Mouse (Mus musculus) limb, embryonic 11.5 days (tissue): ENCODE data around the gene Lrrc73. TPM values are rescaled to one million over a fixed set of nuclear protein-coding genes. Genes with fewer than 3 reads are reported as not detected.

Experiments
- ATAC-seq: fragments of 200-750 bp; cut with Nextera tagmentation; 2 replicates; pipeline ENCODE4 v1.8.0; 2017; ENCODE audit warnings: low read depth; ENCODE audit not compliant: insufficient number of reproducible peaks, low FRiP score, low TSS enrichment
- DNase-seq: peaks from one replicate; pipeline ENCODE4 v3.0.0-alpha.2; 2015; ENCODE audit warnings: low spot score
- H3K27ac ChIP-seq: fragments of 300-500 bp; sonication (generic); replicated peaks from 2 replicates; pipeline ENCODE4 v1.5.1; 2014; ENCODE audit warnings: low read depth, mild to moderate bottlenecking, low read length
- H3K27me3 ChIP-seq: fragments of 300-500 bp; sonication (generic); 2 replicates; pipeline ENCODE4 v1.6.1; 2014; ENCODE audit warnings: mild to moderate bottlenecking, low read length, mixed read lengths; ENCODE audit not compliant: control insufficient read depth, insufficient read depth
- H3K36me3 ChIP-seq: fragments of 300-500 bp; sonication (generic); 2 replicates; pipeline ENCODE4 v1.6.1; 2014; ENCODE audit warnings: mild to moderate bottlenecking, low read length, moderate library complexity, mixed read lengths; ENCODE audit not compliant: control insufficient read depth, insufficient read depth
- H3K4me1 ChIP-seq: fragments of 300-500 bp; sonication (generic); 2 replicates; pipeline ENCODE4 v1.6.1; 2014; ENCODE audit warnings: low read length, mixed read lengths; ENCODE audit not compliant: control insufficient read depth, insufficient read depth
- H3K4me2 ChIP-seq: fragments of 300-500 bp; sonication (generic); 2 replicates; pipeline ENCODE4 v1.6.1; 2014; ENCODE audit warnings: low read depth, mild to moderate bottlenecking, moderate library complexity; ENCODE audit not compliant: severe bottlenecking
- H3K4me3 ChIP-seq: fragments of 300-500 bp; sonication (generic); 2 replicates; pipeline ENCODE4 v1.5.1; 2014; ENCODE audit warnings: low read depth, low read length
- H3K9ac ChIP-seq: fragments of 300-500 bp; sonication (generic); 2 replicates; pipeline ENCODE4 v1.6.1; 2014; ENCODE audit warnings: mild to moderate bottlenecking, low read length
- H3K9me3 ChIP-seq: fragments of 300-500 bp; sonication (generic); 2 replicates; pipeline ENCODE4 v1.6.1; 2016; ENCODE audit warnings: low read length; ENCODE audit not compliant: control insufficient read depth
- WGBS: fragments of 180-500 bp; shearing (Covaris S2); extraction: QIAGEN DNeasy Blood & Tissue Kit; methylation state at CpG from one replicate; pipeline ENCODE4 v1.1.7; 2014; 5-methylcytosine and 5-hydroxymethylcytosine counted together
- polyA plus RNA-seq: library from polyadenylated mRNA; unstranded; fragments of >200 nt; fragmentation: Nextera tagmentation; extraction: Ambion mirVana; gene quantifications from 2 replicates; pipeline ENCODE4 v1.2.1, GENCODE M21; 2014

The Lrrc73 gene
- polyA plus RNA-seq, 1 experiment from 2014 or later: 0.69 TPM

DNA sequence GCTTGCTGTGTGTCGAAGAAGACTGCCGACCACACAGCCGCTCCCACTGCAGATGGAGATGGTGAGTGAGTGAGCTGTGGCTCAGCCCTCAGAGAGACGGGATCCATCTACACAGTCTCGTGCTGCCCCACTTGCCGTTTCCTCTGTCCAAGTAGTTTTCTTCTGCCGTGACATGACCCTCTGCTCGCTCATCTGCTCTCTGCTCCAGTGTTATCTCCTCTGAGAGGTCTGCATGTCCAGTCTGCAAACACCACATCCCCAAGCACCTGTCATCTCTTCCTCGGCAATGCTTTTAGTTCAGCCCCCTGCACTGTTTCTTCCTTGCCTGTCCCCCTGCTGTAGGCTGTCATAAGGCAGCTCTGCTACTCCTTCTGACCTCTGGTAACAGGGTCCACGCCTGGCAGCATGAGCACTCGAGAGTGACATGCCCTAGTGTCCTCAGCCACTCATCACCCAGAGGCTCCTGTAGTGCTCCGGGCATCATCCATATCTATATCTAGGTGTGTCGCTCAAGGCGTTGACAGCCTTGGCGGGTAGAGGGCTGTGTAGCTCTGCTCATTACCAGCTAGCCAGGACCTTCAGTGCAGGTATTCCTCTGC lies 13.7 kb upstream of the Lrrc73 start:
- Histone ChIP-seq H3K4me1 (no peaks in the 10 kb centered on the region), H3K27ac (no peak overlapping the region), H3K9me3 (no peaks in the 10 kb centered on the region; the same call in 1 of the 2 replicates), H3K36me3 (peaks cover 59% of the 10 kb centered on the region), H3K9ac (no peak overlapping the region), H3K4me2 (no peak overlapping the region), H3K4me3 (no peak overlapping the region), H3K27me3 (no peaks in the 10 kb centered on the region)
- no peak; the same call in 1 of the 2 replicates for ATAC-seq
- DNase-seq: no peak
- 91% methylated on average over 15 of the region's 15 CpGs for WGBS

DNA sequence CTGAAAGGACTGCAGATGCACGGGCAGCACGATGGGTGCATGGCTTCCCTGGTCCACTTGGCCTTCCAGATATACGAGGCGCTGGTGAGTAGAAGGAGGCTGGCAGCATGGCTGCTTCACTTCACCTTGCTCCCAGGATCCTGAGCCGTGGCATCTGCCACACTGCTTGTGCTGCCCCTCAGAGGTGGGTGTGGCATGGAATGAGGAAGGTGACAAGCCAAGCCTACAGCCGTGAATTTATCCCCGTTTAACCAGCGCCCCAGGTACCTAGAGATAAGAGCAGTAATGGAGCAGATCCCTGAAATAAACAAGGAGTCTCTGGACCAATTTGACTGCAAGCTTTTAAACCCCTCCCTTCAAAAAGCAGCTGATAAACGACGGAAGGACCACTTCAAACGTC lies 11.9 kb upstream of the Lrrc73 start:
- DNase-seq (no peak), ATAC-seq (no peak)
- Histone ChIP-seq H3K4me1 (no peaks in the 10 kb centered on the region), H3K4me2 (no peak overlapping the region), H3K27me3 (no peaks in the 10 kb centered on the region), H3K27ac (no peak overlapping the region), H3K4me3 (no peak overlapping the region), H3K9me3 (no peaks in the 10 kb centered on the region; the same call in 1 of the 2 replicates), H3K36me3 (peaks cover 71% of the 10 kb centered on the region), H3K9ac (no peak overlapping the region)
- WGBS: 78% methylated on average over 11 of the region's 11 CpGs

DNA sequence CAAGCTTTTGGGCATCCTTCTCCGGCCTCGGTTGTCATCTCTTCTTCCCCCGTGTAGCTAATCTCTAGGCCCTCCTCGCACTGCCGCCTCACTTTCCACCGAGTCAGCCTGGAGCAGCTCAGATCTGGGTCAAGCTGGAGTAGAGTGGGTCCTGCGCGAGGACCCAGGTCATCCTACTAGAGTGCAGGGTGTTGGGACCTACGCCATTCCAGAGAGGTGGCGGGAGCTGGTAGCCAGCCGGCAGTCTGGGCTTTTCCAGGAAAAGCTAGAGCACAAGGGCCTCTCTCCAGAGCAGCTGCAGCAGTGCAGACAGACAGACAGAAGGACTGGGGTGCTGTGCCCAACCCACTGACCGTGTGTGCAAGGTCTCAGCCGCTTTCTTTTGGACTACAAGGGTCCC lies 11.1 kb upstream of the Lrrc73 start:
- no peak overlapping the region for H3K27ac ChIP-seq
- 91% methylated on average over 13 of the region's 13 CpGs for WGBS
- no peaks in the 10 kb centered on the region; the same call in 1 of the 2 replicates for H3K9me3 ChIP-seq
- H3K27me3 ChIP-seq: no peaks in the 10 kb centered on the region
- ATAC-seq (no peak), DNase-seq (no peak)
- H3K9ac ChIP-seq: no peak overlapping the region
- H3K4me2 ChIP-seq: no peak overlapping the region
- peaks cover 5% of the 10 kb centered on the region; the same call in 1 of the 2 replicates for H3K4me1 ChIP-seq
- no peak overlapping the region for H3K4me3 ChIP-seq
- H3K36me3 ChIP-seq: peaks cover 65% of the 10 kb centered on the region

DNA sequence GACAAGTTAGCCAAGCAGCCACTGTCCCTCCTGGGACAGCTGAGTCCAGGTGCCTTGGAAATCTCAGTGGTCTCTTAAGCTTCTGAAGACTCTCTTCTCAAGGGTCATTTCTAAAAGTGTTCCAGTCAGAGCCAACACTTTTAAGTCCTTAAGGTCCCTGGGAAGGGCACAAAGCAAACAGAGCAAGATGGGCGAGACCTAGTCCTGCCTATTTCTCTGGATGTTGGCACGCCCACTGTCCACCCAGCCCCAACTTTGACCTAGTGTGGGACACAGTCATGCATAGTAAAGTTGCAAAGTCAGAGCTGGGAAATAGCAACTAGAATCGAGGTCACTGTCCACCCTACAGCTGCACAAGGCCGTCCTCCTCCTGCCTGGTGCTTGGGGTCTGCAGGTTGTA lies 10.3 kb upstream of the Lrrc73 start:
- Histone ChIP-seq H3K4me2 (no peak overlapping the region), H3K27ac (no peak overlapping the region), H3K4me1 (peaks cover 5% of the 10 kb centered on the region; the same call in 1 of the 2 replicates), H3K4me3 (no peak overlapping the region), H3K36me3 (peaks cover 62% of the 10 kb centered on the region), H3K9me3 (no peaks in the 10 kb centered on the region; the same call in 1 of the 2 replicates), H3K27me3 (no peaks in the 10 kb centered on the region), H3K9ac (no peak overlapping the region)
- 85% methylated on average over 4 of the region's 4 CpGs for WGBS
- no peak for DNase-seq
- ATAC-seq: no peak

DNA sequence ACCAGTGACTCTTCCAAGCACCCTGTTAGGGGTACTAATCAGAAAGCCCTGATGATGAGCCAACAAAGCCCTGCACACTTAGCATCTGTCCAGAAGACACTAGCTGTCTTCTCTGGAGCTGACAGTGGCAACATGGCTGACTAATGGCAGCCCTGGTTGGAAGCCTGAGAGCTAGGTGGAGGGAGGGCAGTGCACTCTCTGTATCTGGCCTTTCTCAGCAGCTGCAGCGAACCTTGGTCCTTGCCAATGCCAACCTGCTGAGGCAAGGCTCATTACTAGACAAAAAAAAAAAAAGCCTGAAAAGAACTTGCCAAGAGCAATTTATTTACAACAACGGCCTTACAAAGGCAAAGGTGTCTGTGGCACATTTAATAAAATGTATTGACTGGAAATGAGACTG lies 9.7 kb upstream of the Lrrc73 start:
- no peak for DNase-seq
- 80% methylated on average over 2 of the region's 2 CpGs for WGBS

DNA sequence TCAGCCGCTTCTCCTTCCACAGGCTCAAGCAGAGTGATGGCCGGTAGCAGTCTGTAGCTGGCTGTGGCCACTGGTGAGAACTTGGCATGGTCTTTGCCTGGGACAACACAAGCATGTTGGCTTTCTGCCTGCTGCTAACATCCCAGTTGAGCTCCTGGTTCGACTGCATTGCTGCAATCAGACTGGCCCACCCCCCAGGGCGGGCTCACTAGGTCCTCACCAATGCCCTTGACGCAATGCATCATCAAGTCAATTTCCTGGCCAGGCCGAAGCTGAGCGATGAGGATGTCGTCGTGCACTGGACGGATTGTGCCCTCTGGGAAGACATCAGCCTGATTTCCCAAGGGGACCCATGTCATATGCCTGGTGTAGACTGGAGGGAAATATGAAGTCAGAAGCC lies 8.8 kb upstream of the Lrrc73 start:
- no peak for DNase-seq
- no peaks in the 10 kb centered on the region; the same call in 1 of the 2 replicates for H3K9me3 ChIP-seq
- no peak overlapping the region for H3K4me2 ChIP-seq
- no peak for ATAC-seq
- H3K4me1 ChIP-seq: peaks cover 8% of the 10 kb centered on the region
- no peak overlapping the region for H3K4me3 ChIP-seq
- 82% methylated on average over 10 of the region's 10 CpGs for WGBS
- no peaks in the 10 kb centered on the region for H3K27me3 ChIP-seq
- H3K27ac ChIP-seq: no peak overlapping the region
- H3K9ac ChIP-seq: no peak overlapping the region
- peaks cover 54% of the 10 kb centered on the region for H3K36me3 ChIP-seq

More for the DNA sequence above, 9.7 kb upstream of the Lrrc73 start:
- Histone ChIP-seq H3K4me1 (peaks cover 5% of the 10 kb centered on the region), H3K4me2 (no peak overlapping the region), H3K27me3 (no peaks in the 10 kb centered on the region), H3K9ac (no peak overlapping the region), H3K27ac (no peak overlapping the region), H3K9me3 (no peaks in the 10 kb centered on the region; the same call in 1 of the 2 replicates), H3K4me3 (no peak overlapping the region), H3K36me3 (peaks cover 58% of the 10 kb centered on the region)
- ATAC-seq: no peak

DNA sequence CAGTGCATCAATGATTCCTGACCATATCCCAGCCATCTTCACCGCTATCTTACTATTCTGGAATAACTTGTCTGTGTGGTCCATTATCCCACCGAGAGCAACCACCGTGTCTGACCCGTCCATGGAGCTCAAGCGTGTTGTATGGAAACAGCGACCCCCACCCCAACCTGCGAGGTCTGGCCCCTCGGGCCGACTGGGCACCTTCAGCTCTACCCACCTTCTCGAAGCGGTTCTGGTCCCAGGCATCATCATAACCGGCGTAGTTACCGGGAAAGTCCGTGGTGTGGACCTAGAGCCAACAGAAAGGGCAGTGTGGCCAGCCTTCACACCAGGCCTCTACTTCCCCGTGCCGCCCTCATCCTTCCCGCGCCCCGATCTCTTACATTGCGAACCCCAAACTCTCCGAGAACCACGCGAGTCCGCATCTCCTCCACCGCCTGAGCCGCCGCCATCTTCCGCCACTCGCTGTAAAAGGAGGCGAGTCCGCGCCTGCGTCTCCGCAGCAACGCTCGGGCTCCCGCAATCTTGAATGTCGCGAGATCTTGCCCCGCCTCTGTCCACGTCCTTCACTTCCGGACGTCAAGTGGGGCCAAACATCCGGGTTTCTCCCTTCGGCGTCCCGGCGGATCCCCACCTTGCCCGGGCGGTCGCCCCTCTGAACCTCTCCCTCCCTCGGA lies 5.7 kb upstream of the Lrrc73 start, which contains the start of the genes Polr1c and Yipf3:
Gene Polr1c, minus strand, starts transcription at position 543 of the 677 bp plus-strand sequence.
Gene Yipf3, plus strand, starts transcription at position 569 of the 677 bp plus-strand sequence.
- peaks cover 46% of the 10 kb centered on the region for H3K36me3 ChIP-seq
- no peaks in the 10 kb centered on the region for H3K27me3 ChIP-seq
- H3K27ac ChIP-seq: no peak within 1 kb of the TSS
- H3K9me3 ChIP-seq: no peaks in the 10 kb centered on the region
- DNase-seq (peak; percentile 97), ATAC-seq (peak; percentile 90)
- peak within 1 kb of the TSS; percentile 93 for H3K4me3 ChIP-seq
- H3K9ac ChIP-seq: peak within 1 kb of the TSS; percentile 89
- peak within 1 kb of the TSS; percentile 78 for H3K4me2 ChIP-seq
- under 1% methylated on average over 53 of the region's 53 CpGs for WGBS
- peaks cover 8% of the 10 kb centered on the region for H3K4me1 ChIP-seq

DNA sequence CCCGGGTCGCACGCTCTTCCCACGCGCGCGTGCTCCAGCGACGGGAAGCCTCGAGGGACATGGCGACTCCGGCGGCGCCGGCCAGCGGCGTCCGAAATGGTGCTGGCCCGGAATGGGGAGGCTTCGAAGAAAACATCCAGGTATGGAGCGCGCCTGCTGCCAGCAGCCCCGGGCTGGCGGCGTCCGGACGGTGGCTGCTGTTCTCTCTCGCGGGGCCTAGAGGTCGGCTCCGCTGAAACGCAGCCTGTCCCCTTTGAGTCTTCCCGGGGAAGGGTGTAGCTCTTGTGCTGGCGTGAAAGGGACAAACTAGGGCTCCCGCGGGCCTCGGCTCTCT lies 5.2 kb upstream of the Lrrc73 start:
- peak overlapping the region; percentile 93 for H3K4me3 ChIP-seq
- H3K4me1 ChIP-seq: peaks cover 8% of the 10 kb centered on the region
- ATAC-seq (no peak; the same call in 1 of the 2 replicates), DNase-seq (no peak)
- no peaks in the 10 kb centered on the region for H3K27me3 ChIP-seq
- peak overlapping the region; percentile 78 for H3K4me2 ChIP-seq
- 1% methylated on average over 37 of the region's 37 CpGs for WGBS
- H3K27ac ChIP-seq: no peak overlapping the region
- H3K9me3 ChIP-seq: no peaks in the 10 kb centered on the region
- H3K36me3 ChIP-seq: peaks cover 44% of the 10 kb centered on the region
- peak overlapping the region; percentile 89 for H3K9ac ChIP-seq
